Mouse (Mus musculus) adrenal gland, postnatal 14 days (tissue): ENCODE data around the gene Slc31a2. TPM values are rescaled to one million over a fixed set of nuclear protein-coding genes. Genes with fewer than 3 reads are reported as not detected.
"Not testable (repeated sequence)": the region's sequence is repeated elsewhere in the genome, so short reads cannot be mapped to it uniquely, and the experiment has no call there.

ENCODE experiments used
- DNase-seq: peaks from one replicate; pipeline ENCODE4 v3.0.0; 2021; ENCODE audit warnings: mixed read lengths
- long read RNA-seq, 2 experiments: library from polyadenylated mRNA; stranded (forward); transcript quantifications; one replicate each; pipeline ENCODE4 v2.0.0; 2021
- total RNA-seq: library from RNA; stranded (reverse); gene quantifications from 2 replicates; pipeline ENCODE4 v1.2.3, GENCODE M21; 2021

The Slc31a2 gene
- total RNA-seq, result 17.7 and 19.5 TPM in 2 replicates
- long read RNA-seq, experiment 1, transcript Slc31a2-201 (4 exons, 1,820 nt), result major isoform, 35 of 41 reads
- long read RNA-seq, experiment 1, partial matches to known transcripts, result 0 of 41 reads
- long read RNA-seq, experiment 1, other reads (novel, unspliced or antisense), result 6 of 41 reads
- long read RNA-seq, experiment 2, transcript Slc31a2-201 (4 exons, 1,820 nt), result major isoform, 14 of 21 reads
- long read RNA-seq, experiment 2, partial matches to known transcripts, result 1 of 21 reads
- long read RNA-seq, experiment 2, other reads (novel, unspliced or antisense), result 6 of 21 reads

- no peak for DNase-seq
Measured at GRCm38 (mm10) chr4:62262276-62262675, at the start of gene Slc31a2. Gene Slc31a2, plus strand, starts transcription at chr4:62262562.

GRCm38 (mm10) chr4:62213490-62213889, 48.9 kb upstream of the Slc31a2 start:
- no peak for DNase-seq

DNA sequence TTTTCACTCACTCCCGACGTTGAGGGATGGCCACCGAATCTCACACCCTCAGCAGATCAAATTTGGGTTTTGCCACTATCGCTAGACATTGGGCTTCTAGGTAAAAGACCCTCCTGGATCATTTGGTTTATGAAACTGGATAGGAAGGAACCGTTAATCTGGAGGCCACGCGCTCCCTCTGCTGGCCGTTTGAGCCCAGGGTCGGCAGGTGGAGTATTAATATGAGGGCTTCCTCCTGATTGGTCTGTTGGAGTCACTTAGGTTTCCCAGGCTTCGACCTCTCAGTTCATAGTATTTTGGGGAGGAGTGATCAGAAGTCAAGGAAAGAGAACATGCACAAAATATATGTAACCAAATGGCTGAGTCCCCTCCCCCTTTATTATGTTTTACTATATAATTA, 34.0 kb upstream of the Slc31a2 start:
- peak; percentile 65 for DNase-seq

- peak; percentile 12 for DNase-seq
Measured at GRCm38 (mm10) chr4:62229448-62229847, 32.9 kb upstream of the Slc31a2 start.

GRCm38 (mm10) chr4:62230153-62230552, 32.2 kb upstream of the Slc31a2 start:
- no peak for DNase-seq

GRCm38 (mm10) chr4:62230769-62231168, 31.6 kb upstream of the Slc31a2 start, which contains the start of gene Zfp37:
Gene Zfp37, minus strand, starts transcription at chr4:62231047.
- DNase-seq, result peak; percentile 34

GRCm38 (mm10) chr4:62240586-62240985, 21.8 kb upstream of the Slc31a2 start:
- DNase-seq, result no peak

- no peak for DNase-seq
Measured at GRCm38 (mm10) chr4:62248328-62248727, 14.0 kb upstream of the Slc31a2 start.

DNA sequence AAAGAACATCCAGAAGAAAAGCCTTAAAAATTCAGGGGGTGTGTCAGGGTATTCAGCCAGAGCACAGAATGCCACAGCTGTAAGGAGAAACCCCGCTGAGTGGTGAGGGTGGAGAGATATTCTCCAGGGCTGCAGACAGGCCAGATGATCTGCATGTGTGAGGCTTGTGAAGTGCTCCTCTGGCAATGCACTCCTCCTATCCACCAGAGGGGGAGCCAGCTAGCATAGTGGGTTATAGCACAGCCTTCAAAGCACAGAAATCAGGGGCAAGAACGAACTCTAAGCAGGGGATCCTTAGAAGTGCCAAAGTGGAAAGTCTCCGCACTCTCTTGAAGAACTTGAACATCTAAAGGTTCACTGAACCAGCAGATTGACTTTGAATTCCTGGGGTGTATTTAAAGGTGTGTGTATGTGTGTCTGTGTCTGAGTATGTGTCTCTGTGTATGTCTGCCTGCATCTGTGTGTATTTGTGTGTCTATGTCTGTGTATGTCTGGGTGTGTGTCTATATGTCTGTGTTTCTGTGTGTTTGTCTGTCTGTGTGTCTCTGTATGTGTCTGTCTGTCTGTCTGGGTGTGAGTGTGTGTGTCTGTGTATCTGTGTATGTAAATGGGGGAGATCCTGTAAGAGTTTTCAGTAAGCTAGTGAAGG, 11.3 kb upstream of the Slc31a2 start:
- DNase-seq, result no peak

- DNase-seq, result no peak
Measured at GRCm38 (mm10) chr4:62251776-62252175, 10.6 kb upstream of the Slc31a2 start.

GRCm38 (mm10) chr4:62254551-62254950, 7.8 kb upstream of the Slc31a2 start:
- no peak for DNase-seq

DNA sequence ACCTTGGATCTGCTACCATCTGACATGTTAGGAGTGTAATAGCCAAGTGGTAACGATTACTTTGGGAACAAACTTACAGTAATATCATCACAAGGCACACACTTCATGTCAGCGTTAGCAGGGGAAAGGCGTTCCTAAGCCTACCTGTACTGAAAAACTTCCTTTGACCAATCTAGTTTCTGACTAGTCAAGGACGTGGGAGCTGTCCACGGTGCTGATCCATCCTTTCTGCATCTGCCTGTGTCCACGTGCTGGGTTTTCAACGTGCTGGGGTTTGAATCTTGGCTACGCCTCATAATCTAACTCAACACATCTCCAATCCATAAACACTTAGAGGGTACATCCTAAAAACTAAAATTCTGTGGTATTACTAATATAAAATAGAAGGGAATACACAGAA, 5.4 kb upstream of the Slc31a2 start:
- DNase-seq, result peak; percentile 69

DNA sequence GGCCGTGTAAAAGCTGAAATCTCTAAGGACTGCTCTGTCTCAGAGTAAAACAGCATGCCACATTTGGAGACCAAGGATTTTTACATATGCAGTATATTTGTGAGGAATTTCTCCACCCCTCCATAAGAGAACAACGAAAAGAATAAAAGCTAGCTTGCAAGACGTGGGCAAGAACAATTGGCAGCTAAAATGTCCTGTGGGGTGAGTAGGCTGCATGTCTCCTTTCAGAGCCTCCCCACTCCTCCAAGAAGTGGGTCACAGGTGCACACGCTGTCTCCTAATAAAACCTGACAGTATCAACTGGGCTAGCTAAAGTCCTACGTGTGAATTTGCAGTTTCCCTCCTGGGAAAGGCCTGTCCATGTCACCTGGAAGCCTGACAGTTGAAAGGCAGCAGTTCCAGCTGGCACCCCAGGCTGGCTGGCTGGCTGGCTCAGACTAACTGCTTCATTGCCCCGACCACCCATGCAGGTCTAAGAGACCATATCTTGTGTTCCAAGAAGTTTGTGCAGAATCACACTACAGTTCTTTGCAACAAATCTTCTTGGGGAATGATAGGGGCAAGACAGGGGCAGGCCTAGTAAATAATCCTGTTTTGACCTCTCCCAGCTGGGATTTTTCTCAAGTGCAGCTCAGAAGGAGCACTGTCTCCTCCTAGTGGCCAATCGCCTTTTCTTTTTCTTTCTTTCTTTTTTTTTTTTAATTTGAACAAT, 927 bp downstream of the Slc31a2 start:
- no peak for DNase-seq

DNA sequence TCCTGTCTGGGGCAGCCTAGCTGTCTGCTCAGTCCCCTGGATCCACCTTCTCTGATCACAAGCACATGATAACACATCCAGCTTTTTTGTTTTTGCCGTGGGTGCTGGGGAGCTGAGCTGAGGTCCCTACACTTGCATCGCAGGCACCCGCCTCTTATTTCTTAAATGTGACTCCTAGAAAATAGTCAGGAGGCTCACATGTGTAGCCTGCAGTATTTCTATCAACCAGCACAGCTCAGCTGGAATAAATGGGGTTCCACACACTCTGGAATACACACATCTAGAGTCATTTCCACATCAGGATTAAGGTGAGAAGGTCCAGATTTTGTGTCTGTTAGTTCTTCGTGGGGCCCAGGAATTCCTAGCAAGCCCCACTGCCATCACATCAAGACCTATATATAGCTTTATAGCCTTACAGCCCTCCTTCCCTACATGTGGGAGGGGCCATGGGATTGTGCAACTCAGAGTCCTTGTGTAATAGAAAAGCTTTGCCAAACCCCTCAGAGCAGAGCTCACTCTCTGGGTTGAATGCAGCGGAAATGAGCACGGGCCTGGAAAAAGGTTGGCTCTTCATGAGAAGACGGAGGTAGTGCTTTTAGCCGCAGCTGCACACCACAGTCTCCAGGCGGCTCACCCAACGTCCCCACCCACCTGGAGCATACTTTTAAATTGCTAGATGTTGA, 2.9 kb downstream of the Slc31a2 start:
- no peak for DNase-seq

GRCm38 (mm10) chr4:62266016-62266415, 3.7 kb downstream of the Slc31a2 start:
- DNase-seq, result not testable (repeated sequence)

GRCm38 (mm10) chr4:62267101-62267500, 4.7 kb downstream of the Slc31a2 start:
- DNase-seq, result no peak

DNA sequence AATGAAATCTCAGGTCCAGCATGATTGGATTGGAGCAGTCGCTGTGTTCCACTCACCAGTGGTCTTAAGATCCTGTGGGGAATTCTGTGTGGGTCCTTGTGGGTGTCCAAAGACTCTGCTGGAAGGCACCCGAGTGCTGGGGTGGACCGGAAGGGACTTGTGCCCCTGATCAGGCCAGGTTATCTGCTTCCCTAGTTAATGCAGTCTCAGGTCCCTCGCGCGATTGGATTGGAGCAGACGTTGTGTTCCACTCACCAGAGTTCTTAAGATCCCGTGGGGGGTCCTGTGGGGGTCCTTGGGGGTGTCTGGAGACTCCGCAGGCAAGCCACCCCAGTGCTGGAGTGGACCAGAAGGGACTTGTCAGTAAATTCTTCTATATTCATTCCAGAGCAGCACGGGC, 10.3 kb downstream of the Slc31a2 start:
- no peak for DNase-seq

DNA sequence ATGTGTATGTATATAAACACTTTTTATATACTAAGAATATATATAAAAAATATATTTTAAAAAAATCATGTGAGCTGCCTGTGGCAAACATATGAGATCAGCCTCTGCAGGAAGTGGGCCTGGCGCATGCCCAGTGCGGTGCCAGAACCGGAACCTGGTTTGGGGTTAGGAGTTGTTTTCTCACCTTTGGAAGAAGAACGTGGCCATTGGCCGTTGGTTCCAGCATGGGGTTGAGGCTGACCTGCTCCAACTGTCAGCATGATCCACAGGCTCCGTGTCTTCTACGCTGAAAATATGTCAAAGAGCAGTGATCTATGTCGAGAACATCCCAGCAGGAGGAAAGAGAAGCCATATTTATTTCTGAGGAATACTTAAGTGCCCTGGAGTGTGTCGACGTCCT, 11.6 kb downstream of the Slc31a2 start:
- no peak for DNase-seq

DNA sequence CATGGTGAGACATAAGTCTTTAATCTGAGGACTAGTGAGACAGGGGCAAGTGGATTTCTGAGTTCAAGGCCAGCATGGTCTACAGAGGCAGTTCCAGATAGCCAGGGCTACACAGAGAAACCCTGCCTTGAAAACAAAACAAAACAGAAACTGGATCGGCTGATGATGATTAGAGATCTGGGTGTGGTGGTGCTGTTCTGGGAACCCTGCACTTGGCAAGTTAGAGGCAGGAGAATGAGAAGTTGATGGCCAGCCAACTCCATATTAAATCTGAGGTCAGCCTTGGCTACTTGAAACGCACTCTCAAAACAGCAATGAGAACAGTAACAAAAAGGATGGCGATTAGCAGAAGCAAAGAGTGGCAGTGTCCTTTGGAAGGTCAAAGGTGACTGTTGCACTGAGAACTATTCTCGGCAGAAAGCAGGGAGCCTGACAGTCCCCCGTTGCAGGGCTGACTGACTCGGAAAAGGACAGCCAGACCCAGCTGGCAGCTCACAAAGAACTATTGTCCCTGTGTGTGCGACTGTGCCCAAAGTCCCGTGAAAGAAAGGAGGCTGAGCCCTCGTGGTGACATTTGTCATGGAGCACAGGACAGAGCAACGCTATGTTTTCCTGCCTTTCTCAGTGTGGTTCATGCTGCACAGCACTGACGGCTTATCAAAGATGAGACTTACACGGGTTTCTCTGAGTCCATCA, 12.6 kb downstream of the Slc31a2 start:
- no peak for DNase-seq

DNA sequence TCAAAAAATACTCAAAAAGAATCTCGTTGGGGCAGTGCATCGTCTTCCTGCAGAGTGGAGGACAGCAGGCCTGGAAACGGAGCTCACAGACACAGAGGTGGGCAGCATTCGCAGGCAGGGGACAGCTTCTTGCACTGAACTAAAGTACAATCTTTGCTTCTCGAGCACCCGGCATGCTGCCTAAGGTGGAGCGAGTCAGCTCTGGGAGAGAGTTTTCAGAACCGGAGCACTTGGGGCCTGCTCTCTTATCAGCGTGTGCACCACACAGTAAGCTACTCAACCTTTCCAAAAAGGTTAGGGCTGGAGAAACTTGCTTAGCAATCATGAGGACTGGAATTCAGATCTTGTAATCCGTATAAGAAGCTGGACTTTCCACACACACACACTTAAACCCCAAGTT, 14.3 kb downstream of the Slc31a2 start:
- no peak for DNase-seq

- DNase-seq, result no peak
Measured at GRCm38 (mm10) chr4:62277222-62277621, 14.9 kb downstream of the Slc31a2 start.

GRCm38 (mm10) chr4:62278081-62278480, 15.7 kb downstream of the Slc31a2 start:
- no peak for DNase-seq
